Mouse (Mus musculus): ENCODE measurements around the gene Abhd16a. TPM values are rescaled to one million over a fixed set of nuclear protein-coding genes. Genes with fewer than 3 reads are reported as not detected.

The Abhd16a gene
- polyA plus RNA-seq, 1 experiment from 2014 or later = 77.1 TPM

DNA sequence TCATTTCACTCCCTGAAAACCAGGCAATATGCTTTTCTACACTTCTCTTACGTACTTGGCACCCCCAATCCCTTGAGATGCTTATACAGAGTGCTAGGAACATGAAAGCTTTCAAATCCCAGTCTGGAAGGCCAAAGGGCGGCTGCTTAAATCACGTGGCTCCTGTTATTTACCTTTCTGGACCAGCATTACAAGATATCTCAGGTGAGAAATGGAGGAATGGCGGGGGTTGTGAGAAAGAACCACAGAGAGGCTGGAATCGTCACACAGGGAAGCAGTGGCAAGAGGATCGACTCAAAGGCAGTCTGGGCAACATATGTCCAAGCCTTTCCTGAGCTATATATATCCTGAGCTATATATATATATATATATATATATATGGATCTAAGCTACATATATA lies 36.5 kb downstream of the Abhd16a start:
- peak overlapping the region; percentile 35; the same call in 1 of the 2 replicates for H3K27ac ChIP-seq (ENCODE audit: low read length)
- peaks cover 10% of the 10 kb centered on the region for H3K36me3 ChIP-seq (ENCODE audit: control insufficient read depth, insufficient read depth, low read length)
- peak overlapping the region; percentile 40 for H3K4me3 ChIP-seq (ENCODE audit: low read depth, low read length)
- WGBS = 15% methylated on average over 6 of the region's 6 CpGs
- H3K9me3 ChIP-seq (ENCODE audit: control insufficient read depth, low read depth, low read length) = no peaks in the 10 kb centered on the region
- no peak for ATAC-seq (ENCODE audit: insufficient number of reproducible peaks, insufficient read depth, low FRiP score, low read depth)
- peak overlapping the region; percentile 41 for H3K9ac ChIP-seq (replicated peaks; ENCODE audit: low read depth, low read length)
- H3K4me2 ChIP-seq (replicated peaks; ENCODE audit: low read depth, low read length) = peak overlapping the region; percentile 60
- peaks cover 17% of the 10 kb centered on the region for H3K4me1 ChIP-seq (ENCODE audit: control insufficient read depth, insufficient read depth, low read length)
- no peaks in the 10 kb centered on the region for H3K27me3 ChIP-seq (ENCODE audit: control insufficient read depth, insufficient read depth, low read length)

DNA sequence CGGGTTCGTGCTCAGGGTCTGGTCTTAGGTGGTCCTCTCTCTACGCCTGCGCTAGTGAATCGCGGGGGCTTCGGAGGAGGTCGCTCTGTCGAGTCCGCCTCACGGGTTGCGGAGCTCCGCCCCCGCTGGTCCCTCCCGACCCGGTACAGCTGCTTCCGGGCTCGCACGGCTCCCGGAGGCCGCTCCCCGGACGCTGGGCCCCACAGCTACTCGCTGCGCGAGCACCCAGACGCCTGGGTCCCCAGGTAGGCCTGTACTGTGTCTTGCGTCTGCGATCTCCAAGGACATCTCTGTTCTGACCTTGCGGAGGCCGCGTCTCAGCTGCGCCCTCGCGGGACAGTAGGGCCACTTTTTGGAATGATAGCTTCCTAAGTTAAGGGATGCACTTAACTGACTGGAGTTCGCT lies 37.1 kb downstream of the Abhd16a start, which contains the start of gene D17H6S53E:
TSS of gene D17H6S53E (plus strand) at position 168 of the 406 bp plus-strand sequence.
- Histone ChIP-seq H3K36me3 (ENCODE audit: control insufficient read depth, insufficient read depth, low read length) (peaks cover 10% of the 10 kb centered on the region), H3K9ac (replicated peaks; ENCODE audit: low read depth, low read length) (peak within 1 kb of the TSS; percentile 41), H3K4me2 (replicated peaks; ENCODE audit: low read depth, low read length) (peak within 1 kb of the TSS; percentile 60), H3K4me1 (ENCODE audit: control insufficient read depth, insufficient read depth, low read length) (peaks cover 17% of the 10 kb centered on the region), H3K27me3 (ENCODE audit: control insufficient read depth, insufficient read depth, low read length) (no peaks in the 10 kb centered on the region), H3K9me3 (ENCODE audit: control insufficient read depth, low read depth, low read length) (no peaks in the 10 kb centered on the region), H3K4me3 (ENCODE audit: low read depth, low read length) (peak within 1 kb of the TSS; percentile 40), H3K27ac (ENCODE audit: low read length) (peak within 1 kb of the TSS; percentile 35; the same call in 1 of the 2 replicates)
- under 1% methylated on average over 36 of the region's 36 CpGs for WGBS
- peak; percentile 73 for ATAC-seq (ENCODE audit: insufficient number of reproducible peaks, insufficient read depth, low FRiP score, low read depth)

DNA sequence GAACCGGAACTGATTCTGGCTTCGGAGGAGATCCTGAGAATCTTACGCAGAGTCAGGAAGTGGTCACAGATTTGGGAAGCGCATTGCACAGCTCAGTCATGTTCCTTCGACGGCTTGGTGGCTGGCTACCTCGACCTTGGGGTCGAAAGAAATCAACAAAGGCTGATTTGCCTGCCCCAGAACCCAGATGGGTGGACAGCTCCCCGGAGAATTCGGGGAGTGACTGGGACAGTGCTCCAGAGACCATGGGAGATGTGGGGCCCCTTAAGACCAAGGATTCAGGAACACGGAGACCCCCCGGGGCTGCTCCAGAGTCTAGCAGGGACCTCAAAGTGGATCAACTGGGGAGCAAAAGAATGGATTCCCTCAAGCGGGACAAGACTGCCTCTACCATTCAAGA lies 38.0 kb downstream of the Abhd16a start:
- no peaks in the 10 kb centered on the region for H3K9me3 ChIP-seq (ENCODE audit: control insufficient read depth, low read depth, low read length)
- peaks cover 17% of the 10 kb centered on the region for H3K4me1 ChIP-seq (ENCODE audit: control insufficient read depth, insufficient read depth, low read length)
- ATAC-seq (ENCODE audit: insufficient number of reproducible peaks, insufficient read depth, low FRiP score, low read depth) = no peak
- no peak overlapping the region for H3K27ac ChIP-seq (ENCODE audit: low read length)
- peak overlapping the region; percentile 60 for H3K4me2 ChIP-seq (replicated peaks; ENCODE audit: low read depth, low read length)
- peaks cover 10% of the 10 kb centered on the region for H3K36me3 ChIP-seq (ENCODE audit: control insufficient read depth, insufficient read depth, low read length)
- H3K9ac ChIP-seq (replicated peaks; ENCODE audit: low read depth, low read length) = peak overlapping the region; percentile 41
- 60% methylated on average over 13 of the region's 13 CpGs for WGBS
- H3K27me3 ChIP-seq (ENCODE audit: control insufficient read depth, insufficient read depth, low read length) = no peaks in the 10 kb centered on the region
- H3K4me3 ChIP-seq (ENCODE audit: low read depth, low read length) = peak overlapping the region; percentile 40

DNA sequence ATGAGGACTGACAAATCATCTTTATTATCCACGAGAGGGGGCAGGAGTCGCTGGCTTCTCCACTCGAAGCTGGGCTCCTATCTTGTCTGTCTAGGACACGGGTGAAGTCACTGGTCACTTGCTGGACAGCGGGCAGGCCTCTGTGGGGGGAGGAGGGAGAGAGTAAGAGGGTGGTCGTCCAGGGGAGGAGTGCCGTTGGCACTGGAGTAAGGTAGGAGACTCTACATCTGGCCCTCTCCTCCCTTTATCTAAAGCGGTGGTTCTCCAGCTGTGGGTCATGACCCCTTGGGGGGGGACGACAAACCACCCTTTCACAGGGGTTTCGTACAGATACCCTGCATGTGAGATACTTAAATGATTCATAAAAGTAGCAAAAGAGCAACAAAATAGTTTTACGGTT lies 39.9 kb downstream of the Abhd16a start:
- no peak overlapping the region for H3K27ac ChIP-seq (ENCODE audit: low read length)
- no peaks in the 10 kb centered on the region for H3K27me3 ChIP-seq (ENCODE audit: control insufficient read depth, insufficient read depth, low read length)
- peaks cover 5% of the 10 kb centered on the region for H3K36me3 ChIP-seq (ENCODE audit: control insufficient read depth, insufficient read depth, low read length)
- H3K4me1 ChIP-seq (ENCODE audit: control insufficient read depth, insufficient read depth, low read length) = peaks cover 17% of the 10 kb centered on the region
- H3K9ac ChIP-seq (replicated peaks; ENCODE audit: low read depth, low read length) = no peak overlapping the region
- no peak for ATAC-seq (ENCODE audit: insufficient number of reproducible peaks, insufficient read depth, low FRiP score, low read depth)
- no peak overlapping the region for H3K4me2 ChIP-seq (replicated peaks; ENCODE audit: low read depth, low read length)
- no peaks in the 10 kb centered on the region for H3K9me3 ChIP-seq (ENCODE audit: control insufficient read depth, low read depth, low read length)
- WGBS = 69% methylated on average over 11 of the region's 11 CpGs
- H3K4me3 ChIP-seq (ENCODE audit: low read depth, low read length) = no peak overlapping the region

DNA sequence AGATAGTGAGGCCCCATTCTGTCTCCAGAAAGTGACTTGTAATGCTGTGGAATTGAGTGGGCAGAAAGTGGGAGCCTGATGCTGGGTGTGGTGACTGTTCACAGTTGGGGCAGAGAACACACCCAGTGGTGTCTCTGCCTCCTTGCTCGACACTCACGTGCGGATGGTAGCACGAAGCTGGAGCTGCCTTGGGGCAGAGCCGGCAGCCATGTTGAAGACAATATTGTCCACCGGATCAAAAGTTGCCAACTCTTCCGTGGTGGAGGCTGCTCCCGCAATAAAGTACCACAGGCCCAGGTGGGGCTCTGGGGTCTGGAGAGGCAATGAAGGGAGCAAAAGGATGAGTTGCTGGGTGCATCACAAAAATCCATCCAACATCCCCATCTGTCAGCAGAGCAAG lies 42.0 kb downstream of the Abhd16a start:
- no peak overlapping the region for H3K27ac ChIP-seq (ENCODE audit: low read length)

DNA sequence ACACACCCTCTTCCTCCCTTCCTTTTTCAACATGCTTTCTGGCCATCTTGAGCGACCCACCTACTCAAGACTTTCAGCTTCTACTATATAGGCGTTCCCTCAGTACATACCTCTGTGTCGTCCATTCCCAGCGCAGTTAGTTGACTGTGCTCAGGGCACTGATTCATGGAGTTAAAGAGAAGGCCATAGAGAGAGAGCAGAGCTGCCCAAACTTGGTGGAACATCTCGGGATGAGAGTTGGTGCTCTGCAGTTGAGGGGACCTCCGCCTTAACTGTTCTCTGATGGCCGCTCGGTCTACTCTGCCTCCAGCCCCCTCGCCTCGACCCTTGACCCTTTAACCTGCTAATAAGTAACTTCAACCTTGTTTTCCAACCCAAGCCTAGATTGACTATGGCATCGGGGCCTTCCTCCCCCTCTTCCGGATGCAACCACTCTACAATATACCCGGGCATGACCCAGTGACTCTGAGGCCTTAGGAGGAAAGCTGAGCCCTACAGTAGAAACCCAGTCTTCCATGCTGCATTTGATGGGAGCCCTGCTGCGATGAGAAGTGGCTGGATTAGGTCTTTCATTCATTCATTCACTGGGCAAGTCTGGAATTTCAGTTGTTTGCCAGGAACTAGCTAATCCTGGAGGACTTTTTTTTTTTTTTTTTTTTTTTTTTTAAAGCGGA lies 42.6 kb downstream of the Abhd16a start, which contains the start of gene Apom:
TSS of gene Apom (minus strand) at position 551 of the 674 bp plus-strand sequence.
- WGBS = 72% methylated on average over 15 of the region's 15 CpGs
- Histone ChIP-seq H3K27ac (ENCODE audit: low read length) (no peak within 1 kb of the TSS), H3K4me2 (replicated peaks; ENCODE audit: low read depth, low read length) (no peak within 1 kb of the TSS)

More for the DNA sequence above, 42.0 kb downstream of the Abhd16a start:
- Histone ChIP-seq H3K4me3 (ENCODE audit: low read depth, low read length) (no peak overlapping the region), H3K9ac (replicated peaks; ENCODE audit: low read depth, low read length) (no peak overlapping the region), H3K4me1 (ENCODE audit: control insufficient read depth, insufficient read depth, low read length) (peaks cover 11% of the 10 kb centered on the region), H3K27me3 (ENCODE audit: control insufficient read depth, insufficient read depth, low read length) (no peaks in the 10 kb centered on the region), H3K9me3 (ENCODE audit: control insufficient read depth, low read depth, low read length) (no peaks in the 10 kb centered on the region), H3K36me3 (ENCODE audit: control insufficient read depth, insufficient read depth, low read length) (peaks cover 4% of the 10 kb centered on the region), H3K4me2 (replicated peaks; ENCODE audit: low read depth, low read length) (no peak overlapping the region)
- 90% methylated on average over 8 of the region's 8 CpGs for WGBS
- ATAC-seq (ENCODE audit: insufficient number of reproducible peaks, insufficient read depth, low FRiP score, low read depth) = no peak

DNA sequence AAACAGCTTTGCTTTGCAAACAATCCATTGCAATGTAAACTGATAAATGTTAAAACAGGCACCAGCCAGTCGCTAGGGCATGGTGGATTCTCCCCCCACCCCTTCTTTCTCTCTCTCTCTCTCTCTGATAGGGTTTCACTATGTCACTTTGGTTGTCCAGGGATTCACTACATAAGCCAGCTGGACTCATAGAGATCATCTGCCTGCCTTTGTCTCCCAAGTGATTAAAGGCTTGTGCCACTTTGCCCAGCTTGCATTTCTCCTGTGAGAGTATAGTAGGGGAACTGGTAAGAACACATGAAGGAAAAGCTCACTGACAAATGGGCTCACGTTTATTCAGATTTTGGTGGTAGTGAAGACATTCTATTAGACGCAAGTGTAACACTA lies 43.1 kb downstream of the Abhd16a start:
- Histone ChIP-seq H3K27ac (ENCODE audit: low read length) (no peak overlapping the region), H3K9ac (replicated peaks; ENCODE audit: low read depth, low read length) (0 out of 2 replicates have a peak overlapping the region, but pooled peaks have one; percentile 10), H3K27me3 (ENCODE audit: control insufficient read depth, insufficient read depth, low read length) (no peaks in the 10 kb centered on the region), H3K4me3 (ENCODE audit: low read depth, low read length) (no peak overlapping the region), H3K4me2 (replicated peaks; ENCODE audit: low read depth, low read length) (no peak overlapping the region), H3K9me3 (ENCODE audit: control insufficient read depth, low read depth, low read length) (no peaks in the 10 kb centered on the region), H3K4me1 (ENCODE audit: control insufficient read depth, insufficient read depth, low read length) (peaks cover 17% of the 10 kb centered on the region), H3K36me3 (ENCODE audit: control insufficient read depth, insufficient read depth, low read length) (peaks cover 4% of the 10 kb centered on the region)
- WGBS = 67% methylated on average over 3 of the region's 3 CpGs
- ATAC-seq (ENCODE audit: insufficient number of reproducible peaks, insufficient read depth, low FRiP score, low read depth) = no peak

More for the DNA sequence above, 42.6 kb downstream of the Abhd16a start, which contains the start of gene Apom:
- H3K9ac ChIP-seq (replicated peaks; ENCODE audit: low read depth, low read length) = 0 out of 2 replicates have a peak within 1 kb of the TSS, but pooled peaks have one; percentile 10
- peaks cover 4% of the 10 kb centered on the region for H3K36me3 ChIP-seq (ENCODE audit: control insufficient read depth, insufficient read depth, low read length)
- ATAC-seq (ENCODE audit: insufficient number of reproducible peaks, insufficient read depth, low FRiP score, low read depth) = no peak
- no peak within 1 kb of the TSS for H3K4me3 ChIP-seq (ENCODE audit: low read depth, low read length)
- no peaks in the 10 kb centered on the region for H3K9me3 ChIP-seq (ENCODE audit: control insufficient read depth, low read depth, low read length)
- peaks cover 15% of the 10 kb centered on the region for H3K4me1 ChIP-seq (ENCODE audit: control insufficient read depth, insufficient read depth, low read length)
- H3K27me3 ChIP-seq (ENCODE audit: control insufficient read depth, insufficient read depth, low read length) = no peaks in the 10 kb centered on the region

DNA sequence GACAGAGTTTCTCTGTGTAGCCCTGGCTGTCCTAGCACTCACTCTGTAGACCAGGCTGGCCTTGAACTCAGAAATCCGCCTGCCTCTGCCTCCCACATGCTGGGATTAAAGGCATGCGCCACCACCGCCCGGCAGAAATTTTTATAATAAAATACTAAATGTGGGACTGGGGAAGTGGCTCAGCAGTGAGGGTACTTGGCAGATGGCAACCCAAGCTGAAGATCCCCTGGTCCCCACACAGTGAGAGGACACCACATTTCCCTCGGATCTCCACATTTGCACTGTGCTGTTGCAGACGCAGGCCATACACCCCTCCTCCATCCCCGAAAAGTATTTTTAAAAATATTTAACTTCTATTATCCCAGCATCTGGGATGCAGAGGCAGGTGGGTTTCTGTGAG lies 44.5 kb downstream of the Abhd16a start:
- H3K9me3 ChIP-seq (ENCODE audit: control insufficient read depth, low read depth, low read length) = no peaks in the 10 kb centered on the region
- no peak overlapping the region for H3K4me3 ChIP-seq (ENCODE audit: low read depth, low read length)
- no peak overlapping the region for H3K4me2 ChIP-seq (replicated peaks; ENCODE audit: low read depth, low read length)
- peaks cover 2% of the 10 kb centered on the region for H3K36me3 ChIP-seq (ENCODE audit: control insufficient read depth, insufficient read depth, low read length)
- no peak overlapping the region for H3K27ac ChIP-seq (ENCODE audit: low read length)
- no peak for ATAC-seq (ENCODE audit: insufficient number of reproducible peaks, insufficient read depth, low FRiP score, low read depth)
- peaks cover 12% of the 10 kb centered on the region for H3K4me1 ChIP-seq (ENCODE audit: control insufficient read depth, insufficient read depth, low read length)
- H3K27me3 ChIP-seq (ENCODE audit: control insufficient read depth, insufficient read depth, low read length) = no peaks in the 10 kb centered on the region
- 90% methylated on average over 7 of the region's 7 CpGs for WGBS
- no peak overlapping the region for H3K9ac ChIP-seq (replicated peaks; ENCODE audit: low read depth, low read length)

Measured in stomach, embryonic 14.5 days (tissue).